Mouse (Mus musculus) hindbrain, embryonic 11.5 days (tissue): ENCODE results near the gene Map3k6. TPM values are rescaled to one million over a fixed set of nuclear protein-coding genes. Genes with fewer than 3 reads are reported as not detected.

Source experiments
- ATAC-seq: fragments of 200-750 bp; cut with Nextera tagmentation; 2 replicates; pipeline ENCODE4 v1.8.0; 2017; ENCODE audit warnings: mild to moderate bottlenecking, moderate TSS enrichment, moderate library complexity; ENCODE audit not compliant: low FRiP score
- DNase-seq: peaks from one replicate; pipeline ENCODE4 v3.0.0-alpha.2; 2015; ENCODE audit warnings: low spot score
- H3K27ac ChIP-seq: fragments of 300-500 bp; sonication (generic); 2 replicates; pipeline ENCODE4 v1.5.1; 2014; ENCODE audit warnings: mild to moderate bottlenecking, low read depth, low read length
- H3K27me3 ChIP-seq: fragments of 300-500 bp; sonication (generic); 2 replicates; pipeline ENCODE4 v1.6.1; 2014; ENCODE audit warnings: mild to moderate bottlenecking, low read length, moderate library complexity, mixed read lengths; ENCODE audit not compliant: control insufficient read depth, insufficient read depth
- H3K36me3 ChIP-seq: fragments of 300-500 bp; sonication (generic); 2 replicates; pipeline ENCODE4 v1.6.1; 2014; ENCODE audit warnings: mild to moderate bottlenecking, low read length, moderate library complexity, mixed read lengths; ENCODE audit not compliant: control insufficient read depth, insufficient read depth
- H3K4me1 ChIP-seq: fragments of 300-500 bp; sonication (generic); replicated peaks from 2 replicates; pipeline ENCODE4 v1.6.1; 2014; ENCODE audit warnings: low read length, mixed read lengths; ENCODE audit not compliant: control insufficient read depth, insufficient read depth
- H3K4me2 ChIP-seq: fragments of 300-500 bp; sonication (generic); replicated peaks from 2 replicates; pipeline ENCODE4 v1.6.1; 2014; ENCODE audit warnings: mild to moderate bottlenecking, low read depth, low read length
- H3K4me3 ChIP-seq: fragments of 300-500 bp; sonication (generic); 2 replicates; pipeline ENCODE4 v1.5.1; 2014; ENCODE audit warnings: low read depth, low read length
- H3K9ac ChIP-seq: fragments of 300-500 bp; sonication (generic); 2 replicates; pipeline ENCODE4 v1.6.1; 2014; ENCODE audit warnings: low read depth, low read length
- H3K9me3 ChIP-seq: fragments of 300-500 bp; sonication (generic); 2 replicates; pipeline ENCODE4 v1.6.1; 2016; ENCODE audit warnings: low read length; ENCODE audit not compliant: control insufficient read depth
- WGBS: fragments of 180-500 bp; shearing (Covaris S2); extraction: QIAGEN DNeasy Blood & Tissue Kit; methylation state at CpG from one replicate; pipeline ENCODE4 v1.1.7; 2014; 5-methylcytosine and 5-hydroxymethylcytosine counted together
- polyA plus RNA-seq: library from polyadenylated mRNA; unstranded; fragments of >200 nt; fragmentation: Nextera tagmentation; extraction: Ambion mirVana; gene quantifications from 2 replicates; pipeline ENCODE4 v1.2.1, GENCODE M21; 2014

The Map3k6 gene
- polyA plus RNA-seq, 1 experiment from 2014 or later: 3.0 TPM

DNA sequence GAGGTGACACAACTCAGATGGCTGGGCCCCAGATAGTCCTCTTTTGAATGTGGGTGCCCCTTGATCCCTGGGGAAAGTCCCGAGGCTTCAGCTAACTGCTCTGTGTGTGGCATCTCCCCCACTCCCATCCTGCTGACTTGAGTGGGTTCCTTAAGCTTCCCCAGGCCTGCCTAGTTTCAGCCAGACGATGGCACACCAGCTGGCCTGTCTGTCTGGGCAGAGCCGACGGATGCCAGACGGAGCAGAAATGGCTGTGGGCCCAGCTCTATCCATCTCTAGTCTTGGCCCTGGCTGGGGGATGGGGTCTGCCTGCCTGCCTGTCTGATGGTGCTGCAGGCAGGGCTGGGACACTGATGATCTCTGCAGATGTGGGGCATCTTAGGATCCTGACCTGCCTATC is 59.1 kb downstream of the Map3k6 start:
- H3K27ac ChIP-seq: no peak overlapping the region

DNA sequence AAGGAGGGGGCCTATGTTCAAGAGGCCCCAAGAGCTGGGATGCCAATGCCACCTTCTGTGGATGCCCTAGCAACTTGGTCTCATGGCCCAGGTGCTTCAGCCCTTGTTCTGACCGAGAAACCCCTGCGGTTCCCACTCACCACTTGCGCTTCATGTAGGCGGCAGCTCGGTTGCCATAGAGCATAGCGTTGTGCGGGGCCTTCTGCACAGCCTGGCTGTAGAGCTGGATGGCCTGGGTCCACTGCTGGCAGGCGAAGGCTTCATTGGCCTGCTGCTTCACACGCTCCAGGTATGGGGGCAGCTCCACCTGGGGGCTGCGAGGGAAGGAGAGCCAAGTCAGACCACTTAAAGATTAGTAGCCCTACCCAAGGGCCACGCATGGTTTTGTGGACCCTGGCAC is 59.8 kb downstream of the Map3k6 start:
- ATAC-seq (no peak), DNase-seq (no peak)
- H3K9me3 ChIP-seq: no peaks in the 10 kb centered on the region
- H3K4me2 ChIP-seq: no peak overlapping the region
- WGBS: 92% methylated on average over 11 of the region's 11 CpGs
- H3K27me3 ChIP-seq: no peaks in the 10 kb centered on the region
- peaks cover 9% of the 10 kb centered on the region for H3K4me1 ChIP-seq
- H3K27ac ChIP-seq: no peak overlapping the region
- H3K9ac ChIP-seq: no peak overlapping the region
- no peak overlapping the region for H3K4me3 ChIP-seq
- H3K36me3 ChIP-seq: 0 out of 2 replicates have a peak, but pooled peaks cover 3% of the 10 kb centered on the region

More for the DNA sequence above, 59.1 kb downstream of the Map3k6 start:
- Histone ChIP-seq H3K27me3 (no peaks in the 10 kb centered on the region), H3K4me1 (peaks cover 9% of the 10 kb centered on the region), H3K36me3 (0 out of 2 replicates have a peak, but pooled peaks cover 3% of the 10 kb centered on the region), H3K9me3 (no peaks in the 10 kb centered on the region), H3K4me3 (no peak overlapping the region), H3K9ac (no peak overlapping the region), H3K4me2 (no peak overlapping the region)
- DNase-seq: no peak
- WGBS: 74% methylated on average over 5 of the region's 5 CpGs
- no peak for ATAC-seq

DNA sequence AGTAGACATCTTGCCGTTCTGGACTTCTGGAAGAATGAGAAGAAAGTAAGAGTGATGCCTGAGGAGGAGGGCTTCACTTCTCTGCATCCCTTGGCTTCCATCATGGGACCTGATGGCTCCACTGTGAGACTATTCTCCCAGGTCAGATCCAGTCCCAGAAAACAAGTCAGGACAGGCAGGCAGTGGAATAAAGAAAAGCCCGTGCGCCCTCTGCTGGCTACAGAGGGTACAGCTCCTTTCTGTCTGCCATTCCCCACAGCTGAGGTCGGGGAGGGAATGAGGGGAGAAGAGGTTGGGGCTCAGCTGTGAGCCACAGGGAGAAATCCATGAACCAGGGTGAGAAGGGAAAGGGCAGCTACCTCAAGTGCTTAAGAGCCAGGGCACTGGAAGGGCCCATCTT is 61.2 kb downstream of the Map3k6 start:
- H3K27ac ChIP-seq: no peak overlapping the region
- WGBS: 22% methylated on average over 4 of the region's 4 CpGs
- H3K4me3 ChIP-seq: no peak overlapping the region

More for the DNA sequence above, 61.2 kb downstream of the Map3k6 start:
- H3K4me1 ChIP-seq: peaks cover 9% of the 10 kb centered on the region
- ATAC-seq (0 out of 2 replicates have a peak, but pooled peaks have one; percentile 13), DNase-seq (peak; percentile 87)
- H3K4me2 ChIP-seq: no peak overlapping the region
- no peaks in the 10 kb centered on the region for H3K9me3 ChIP-seq
- H3K9ac ChIP-seq: no peak overlapping the region
- no peaks in the 10 kb centered on the region for H3K27me3 ChIP-seq
- 0 out of 2 replicates have a peak, but pooled peaks cover 3% of the 10 kb centered on the region for H3K36me3 ChIP-seq

Other genes starting within 250 kb of the Map3k6 start
- gene Ahdc1, start 229.6 kb upstream of the Map3k6 start, polyA plus RNA-seq: 6.8 and 9.0 TPM in 2 replicates
- gene Wasf2, start 110.3 kb upstream of the Map3k6 start, polyA plus RNA-seq: 34.6 and 58.4 TPM in 2 replicates
- gene Cd164l2, start 28.7 kb upstream of the Map3k6 start, polyA plus RNA-seq: 0.91 and 0.93 TPM in 2 replicates
- gene Gpr3, start 28.3 kb upstream of the Map3k6 start, polyA plus RNA-seq: 0.19 and 0.50 TPM in 2 replicates
- 0.59 and 1.2 TPM in 2 replicates for gene Sytl1, start 22.3 kb downstream of the Map3k6 start, polyA plus RNA-seq
- gene Tmem222, start 37.0 kb downstream of the Map3k6 start, polyA plus RNA-seq: 80.7 and 82.8 TPM in 2 replicates
- 21.6 and 23.4 TPM in 2 replicates for gene Wdtc1, start 112.7 kb downstream of the Map3k6 start, polyA plus RNA-seq
- 5.7 and 5.8 TPM in 2 replicates for gene Slc9a1, start 128.9 kb downstream of the Map3k6 start, polyA plus RNA-seq
- gene Tent5b, start 239.3 kb downstream of the Map3k6 start, polyA plus RNA-seq: 0.37 and 0.46 TPM in 2 replicates